Mouse (Mus musculus): ENCODE data around the gene Zfp771. TPM values are rescaled to one million over a fixed set of nuclear protein-coding genes. Genes with fewer than 3 reads are reported as not detected.
"Not testable (repeated sequence)": the region's sequence is repeated elsewhere in the genome, so short reads cannot be mapped to it uniquely, and the experiment has no call there.

Zfp771 gene
- polyA plus RNA-seq, 1 experiment from 2014 or later = 70.4 TPM

DNA sequence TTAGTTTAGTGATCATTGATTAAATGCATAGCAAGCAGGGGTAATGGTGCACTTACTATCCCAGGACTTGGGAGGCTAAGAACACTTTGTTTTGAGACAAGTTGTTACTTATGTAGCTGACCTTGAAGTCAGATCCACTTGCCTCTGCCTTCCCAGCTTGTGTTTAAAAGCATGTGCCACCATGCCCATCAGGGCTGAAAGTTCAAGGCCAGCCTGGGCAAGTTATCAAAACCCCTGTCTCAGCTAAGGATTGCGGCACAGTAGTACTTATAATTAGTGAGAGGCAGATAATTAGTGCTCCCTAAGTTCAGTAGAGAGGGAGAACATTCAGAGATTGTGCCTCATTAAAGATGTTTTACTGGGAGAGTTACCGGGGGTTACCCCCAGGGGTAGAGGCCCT lies 9.3 kb upstream of the Zfp771 start:
- Histone ChIP-seq H3K9me3 (replicated peaks; ENCODE audit: control insufficient read depth, low read length, poor library complexity, severe bottlenecking) (no peaks in the 10 kb centered on the region), H3K9ac (ENCODE audit: low read depth, low read length) (no peak overlapping the region), H3K4me2 (ENCODE audit: low read length) (no peak overlapping the region), H3K27me3 (ENCODE audit: control insufficient read depth, insufficient read depth, low read depth, low read length) (no peaks in the 10 kb centered on the region), H3K4me1 (ENCODE audit: control insufficient read depth, insufficient read depth, low read length) (peaks cover 34% of the 10 kb centered on the region), H3K27ac (ENCODE audit: low read length) (no peak overlapping the region), H3K4me3 (ENCODE audit: low read depth, low read length) (no peak overlapping the region), H3K36me3 (ENCODE audit: control insufficient read depth, insufficient read depth, low read length) (peaks cover 32% of the 10 kb centered on the region)
- ATAC-seq = no peak
- 96% methylated on average over 2 of the region's 2 CpGs for WGBS

- peak overlapping the region; percentile 95 for H3K9ac ChIP-seq (ENCODE audit: low read depth, low read length)
- peak overlapping the region; percentile 88 for H3K4me2 ChIP-seq (ENCODE audit: low read length)
- no peaks in the 10 kb centered on the region for H3K9me3 ChIP-seq (replicated peaks; ENCODE audit: control insufficient read depth, low read length, poor library complexity, severe bottlenecking)
- H3K36me3 ChIP-seq (ENCODE audit: control insufficient read depth, insufficient read depth, low read length) = 0 out of 2 replicates have a peak, but pooled peaks cover 2% of the 10 kb centered on the region
- H3K27ac ChIP-seq (ENCODE audit: low read length) = peak overlapping the region; percentile 82
- WGBS = 40% methylated on average over 2 of the region's 2 CpGs
- peak overlapping the region; percentile 74 for H3K4me3 ChIP-seq (ENCODE audit: low read depth, low read length)
- H3K27me3 ChIP-seq (ENCODE audit: control insufficient read depth, insufficient read depth, low read depth, low read length) = no peaks in the 10 kb centered on the region
- ATAC-seq = no peak
- peaks cover 22% of the 10 kb centered on the region for H3K4me1 ChIP-seq (ENCODE audit: control insufficient read depth, insufficient read depth, low read length)
Measured at GRCm38 (mm10) chr7:127243361-127243867, 660 bp upstream of the Zfp771 start.

DNA sequence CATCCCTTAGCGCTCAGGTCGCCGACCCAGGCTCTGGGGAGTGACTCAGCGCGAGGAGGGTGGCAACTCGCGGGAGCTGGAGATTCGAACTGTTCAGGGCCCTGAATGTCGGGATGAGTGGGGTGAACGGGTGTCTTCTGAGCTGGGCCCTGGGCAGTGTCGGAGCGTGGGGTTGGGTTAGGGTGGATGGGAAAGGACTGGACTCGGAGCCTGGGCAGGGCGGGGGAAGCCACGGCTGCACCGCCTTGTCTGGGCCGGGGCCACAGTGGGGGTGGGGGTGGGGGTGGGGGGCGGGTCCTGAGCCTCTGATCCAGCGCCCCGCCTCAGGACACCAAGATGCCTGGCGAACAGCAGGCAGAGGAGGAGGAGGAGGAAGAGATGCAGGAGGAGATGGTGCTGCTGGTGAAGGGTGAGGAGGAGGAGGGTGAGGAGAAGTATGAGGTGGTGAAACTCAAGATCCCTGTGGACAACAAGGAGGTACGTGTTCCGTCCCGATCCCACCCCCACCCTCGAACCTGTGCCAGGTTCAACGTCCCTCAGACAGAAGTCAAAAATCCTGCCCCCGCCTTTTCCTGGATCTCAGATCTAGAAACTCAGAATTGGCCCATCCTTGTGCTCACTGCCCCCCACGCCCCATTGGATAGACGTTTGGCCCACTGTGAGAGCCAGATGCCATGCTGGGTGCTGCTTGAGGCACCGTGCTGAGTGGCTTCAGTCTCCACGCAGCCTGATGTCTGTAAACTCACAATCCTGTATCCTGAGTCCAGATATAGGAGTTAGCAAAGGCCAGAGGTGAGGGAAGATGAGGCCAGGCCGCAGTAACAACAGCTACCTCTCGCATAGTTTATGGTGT lies 810 bp downstream of the Zfp771 start:
- Histone ChIP-seq H3K4me3 (ENCODE audit: low read depth, low read length) (peak overlapping the region; percentile 74), H3K4me1 (ENCODE audit: control insufficient read depth, insufficient read depth, low read length) (peaks cover 22% of the 10 kb centered on the region), H3K27me3 (ENCODE audit: control insufficient read depth, insufficient read depth, low read depth, low read length) (no peaks in the 10 kb centered on the region), H3K36me3 (ENCODE audit: control insufficient read depth, insufficient read depth, low read length) (no peaks in the 10 kb centered on the region), H3K4me2 (ENCODE audit: low read length) (peak overlapping the region; percentile 88), H3K9me3 (replicated peaks; ENCODE audit: control insufficient read depth, low read length, poor library complexity, severe bottlenecking) (no peaks in the 10 kb centered on the region), H3K9ac (ENCODE audit: low read depth, low read length) (peak overlapping the region; percentile 95), H3K27ac (ENCODE audit: low read length) (peak overlapping the region; percentile 82)
- ATAC-seq = peak; percentile 63; the same call in 1 of the 2 replicates
- 14% methylated on average over 24 of the region's 33 CpGs for WGBS

- WGBS = 89% methylated on average over 8 of the region's 8 CpGs
- H3K27me3 ChIP-seq (ENCODE audit: control insufficient read depth, insufficient read depth, low read depth, low read length) = not testable (repeated sequence)
Measured at GRCm38 (mm10) chr7:127250511-127250910, 6.4 kb downstream of the Zfp771 start.

GRCm38 (mm10) chr7:127252414-127252813 lies 8.3 kb downstream of the Zfp771 start:
- no peak overlapping the region for H3K9ac ChIP-seq (ENCODE audit: low read depth, low read length)
- peaks cover 13% of the 10 kb centered on the region; the same call in 1 of the 2 replicates for H3K4me1 ChIP-seq (ENCODE audit: control insufficient read depth, insufficient read depth, low read length)
- WGBS = 87% methylated on average over 2 of the region's 2 CpGs
- no peaks in the 10 kb centered on the region for H3K27me3 ChIP-seq (ENCODE audit: control insufficient read depth, insufficient read depth, low read depth, low read length)
- H3K4me2 ChIP-seq (ENCODE audit: low read length) = no peak overlapping the region
- no peaks in the 10 kb centered on the region for H3K9me3 ChIP-seq (replicated peaks; ENCODE audit: control insufficient read depth, low read length, poor library complexity, severe bottlenecking)
- no peak overlapping the region for H3K4me3 ChIP-seq (ENCODE audit: low read depth, low read length)
- no peak overlapping the region for H3K27ac ChIP-seq (ENCODE audit: low read length)
- ATAC-seq = no peak
- H3K36me3 ChIP-seq (ENCODE audit: control insufficient read depth, insufficient read depth, low read length) = no peaks in the 10 kb centered on the region

More at GRCm38 (mm10) chr7:127250511-127250910, 6.4 kb downstream of the Zfp771 start:
- peaks cover 25% of the 10 kb centered on the region for H3K4me1 ChIP-seq (ENCODE audit: control insufficient read depth, insufficient read depth, low read length)
- H3K36me3 ChIP-seq (ENCODE audit: control insufficient read depth, insufficient read depth, low read length); ATAC-seq; H3K9me3 ChIP-seq (replicated peaks; ENCODE audit: control insufficient read depth, low read length, poor library complexity, severe bottlenecking); H3K9ac ChIP-seq (ENCODE audit: low read depth, low read length); H3K27ac ChIP-seq (ENCODE audit: low read length); H3K4me2 ChIP-seq (ENCODE audit: low read length); H3K4me3 ChIP-seq (ENCODE audit: low read depth, low read length): not testable (repeated sequence)

GRCm38 (mm10) chr7:127253341-127253740 lies 9.3 kb downstream of the Zfp771 start:
- WGBS = 86% methylated on average over 6 of the region's 6 CpGs
- no peaks in the 10 kb centered on the region for H3K36me3 ChIP-seq (ENCODE audit: control insufficient read depth, insufficient read depth, low read length)

GRCm38 (mm10) chr7:127253821-127254769 lies 10.0 kb downstream of the Zfp771 start:
- Histone ChIP-seq H3K4me3 (ENCODE audit: low read depth, low read length) (peak overlapping the region; percentile 64), H3K4me1 (ENCODE audit: control insufficient read depth, insufficient read depth, low read length) (peaks cover 15% of the 10 kb centered on the region), H3K27ac (ENCODE audit: low read length) (peak overlapping the region; percentile 95), H3K4me2 (ENCODE audit: low read length) (peak overlapping the region; percentile 88), H3K27me3 (ENCODE audit: control insufficient read depth, insufficient read depth, low read depth, low read length) (no peaks in the 10 kb centered on the region), H3K36me3 (ENCODE audit: control insufficient read depth, insufficient read depth, low read length) (no peaks in the 10 kb centered on the region), H3K9me3 (replicated peaks; ENCODE audit: control insufficient read depth, low read length, poor library complexity, severe bottlenecking) (no peaks in the 10 kb centered on the region), H3K9ac (ENCODE audit: low read depth, low read length) (peak overlapping the region; percentile 79)
- under 1% methylated on average over 127 of the region's 136 CpGs for WGBS
- ATAC-seq = peak; percentile 97

More at GRCm38 (mm10) chr7:127253341-127253740, 9.3 kb downstream of the Zfp771 start:
- Histone ChIP-seq H3K9me3 (replicated peaks; ENCODE audit: control insufficient read depth, low read length, poor library complexity, severe bottlenecking) (no peaks in the 10 kb centered on the region), H3K9ac (ENCODE audit: low read depth, low read length) (peak overlapping the region; percentile 79), H3K4me3 (ENCODE audit: low read depth, low read length) (peak overlapping the region; percentile 64), H3K4me1 (ENCODE audit: control insufficient read depth, insufficient read depth, low read length) (peaks cover 13% of the 10 kb centered on the region; the same call in 1 of the 2 replicates), H3K4me2 (ENCODE audit: low read length) (peak overlapping the region; percentile 88), H3K27ac (ENCODE audit: low read length) (peak overlapping the region; percentile 95), H3K27me3 (ENCODE audit: control insufficient read depth, insufficient read depth, low read depth, low read length) (no peaks in the 10 kb centered on the region)
- ATAC-seq = no peak

DNA sequence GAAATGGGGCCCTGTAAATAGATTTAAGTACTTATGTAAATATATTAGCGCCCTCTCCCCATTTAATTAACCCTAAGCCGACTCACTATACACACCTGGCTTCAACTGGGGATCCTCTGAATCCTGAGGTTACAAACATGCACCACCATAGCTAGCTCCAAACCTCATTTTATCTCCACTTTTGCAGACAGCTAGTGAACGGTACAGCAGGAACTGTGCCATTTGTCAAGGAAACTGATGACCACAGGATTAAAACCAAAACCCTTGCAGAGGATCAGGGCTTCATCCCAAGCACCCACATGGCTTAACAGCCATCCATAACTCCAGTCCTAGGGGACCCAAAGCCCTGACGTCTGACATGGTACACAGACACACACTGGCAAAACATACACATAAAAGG lies 10.9 kb downstream of the Zfp771 start:
- ATAC-seq = no peak
- 28% methylated on average over 4 of the region's 4 CpGs for WGBS

More for the DNA sequence above, 10.9 kb downstream of the Zfp771 start:
- Histone ChIP-seq H3K9me3 (replicated peaks; ENCODE audit: control insufficient read depth, low read length, poor library complexity, severe bottlenecking) (no peaks in the 10 kb centered on the region), H3K4me1 (ENCODE audit: control insufficient read depth, insufficient read depth, low read length) (peaks cover 20% of the 10 kb centered on the region), H3K36me3 (ENCODE audit: control insufficient read depth, insufficient read depth, low read length) (no peaks in the 10 kb centered on the region), H3K27ac (ENCODE audit: low read length) (peak overlapping the region; percentile 95), H3K4me3 (ENCODE audit: low read depth, low read length) (peak overlapping the region; percentile 64), H3K9ac (ENCODE audit: low read depth, low read length) (peak overlapping the region; percentile 79), H3K4me2 (ENCODE audit: low read length) (peak overlapping the region; percentile 88), H3K27me3 (ENCODE audit: control insufficient read depth, insufficient read depth, low read depth, low read length) (no peaks in the 10 kb centered on the region)

Measured in midbrain, embryonic 16.5 days (tissue).